ENCODE assay signal across 9 mouse cellular contexts in genomic region chr4:83656571-83656970, GRCm38 (mm10).
A peak's percentile ranks its signal among the peaks of the same experiment; 100 is the strongest.
DNase-seq lines count a peak whose midpoint lies in the region; ATAC-seq and TF ChIP-seq lines count a peak whose summit lies in the region.
"Had no signal": no experiment of that assay in that cellular context is flagged by ENCODE, and none has a peak within 500 bp of the region (broad histone marks: within the 10 kb centered on the region; RNA-seq: fewer than 3 reads in every experiment).

No protein-coding gene starts in this region.

- H3K27me3 ChIP-seq in cerebellum, adult 2 months (ENCODE audit: control insufficient read depth, insufficient read depth, low read length): no peaks in the 10 kb centered on the region; the same call in 1 of the 2 replicates
- no peaks in the 10 kb centered on the region for H3K27me3 ChIP-seq in hindbrain, embryonic 10.5 days (ENCODE audit: insufficient read depth, poor library complexity, severe bottlenecking)
- no peaks in the 10 kb centered on the region for H3K27me3 ChIP-seq in limb, embryonic 13.5 days
- H3K27me3 ChIP-seq: megakaryocyte, embryonic 14.5 days had no signal

- TF ChIP-seq CTCF in cerebellum, adult 2 months (IDR thresholded peaks at IDR 0.05; ENCODE audit: borderline replicate concordance, insufficient read depth, low read depth, low read length): no peak

- DNase-seq in cerebellum, adult 2 months: peak; percentile 12 to 30
- DNase-seq in cerebellum, adult 18-20 months: no peak
- peak; percentile 37 to 63 for DNase-seq in cerebellum, postnatal 14 days
- DNase-seq in hindbrain, embryonic 10.5 days (ENCODE audit: low spot score): peak; percentile 78
- DNase-seq in retina, embryonic 14.5 days (ENCODE audit: low spot score): peak; percentile 74
- no peak for DNase-seq in frontal cortex, postnatal 10 days (ENCODE audit: low spot score in 2 of 2)
- DNase-seq in frontal cortex, postnatal 14 days (ENCODE audit: low spot score in 2 of 2): no peak

- no peak overlapping the region for H3K27ac ChIP-seq in cerebellum, adult 2 months (ENCODE audit: insufficient read depth, low read length)
- peak overlapping the region; percentile 79 for H3K27ac ChIP-seq in hindbrain, embryonic 10.5 days
- no peak overlapping the region for H3K27ac ChIP-seq in limb, embryonic 13.5 days

- H3K4me1 ChIP-seq in cerebellum, adult 2 months (ENCODE audit: control insufficient read depth, insufficient read depth, low read length): no peaks in the 10 kb centered on the region; the same call in 1 of the 2 replicates
- peaks cover 23% of the 10 kb centered on the region for H3K4me1 ChIP-seq in hindbrain, embryonic 10.5 days (replicated peaks)
- peaks cover 18% of the 10 kb centered on the region for H3K4me1 ChIP-seq in limb, embryonic 13.5 days

- no peaks in the 10 kb centered on the region for H3K36me3 ChIP-seq in hindbrain, embryonic 10.5 days
- H3K36me3 ChIP-seq in limb, embryonic 13.5 days: no peaks in the 10 kb centered on the region

- H3K4me3 ChIP-seq in cerebellum, adult 2 months (replicated peaks; ENCODE audit: insufficient read depth, low read depth, low read length): no peak overlapping the region
- peak overlapping the region; percentile 38 for H3K4me3 ChIP-seq in hindbrain, embryonic 10.5 days
- no peak overlapping the region for H3K4me3 ChIP-seq in limb, embryonic 13.5 days
- H3K4me3 ChIP-seq: megakaryocyte, embryonic 14.5 days had no signal

- ATAC-seq in limb, embryonic 13.5 days (ENCODE audit: low FRiP score, low read depth): peak; percentile 64; the same call in 1 of the 2 replicates

- peak overlapping the region; percentile 41 for H3K4me2 ChIP-seq in limb, embryonic 13.5 days (replicated peaks)

- H3K9me3 ChIP-seq in hindbrain, embryonic 10.5 days: no peaks in the 10 kb centered on the region
- H3K9me3 ChIP-seq in limb, embryonic 13.5 days: no peaks in the 10 kb centered on the region
- H3K9me3 ChIP-seq: megakaryocyte, embryonic 14.5 days had no signal

- H3K9ac ChIP-seq in limb, embryonic 13.5 days: no peak overlapping the region

- 15% methylated on average over 10 of the region's 10 CpGs for WGBS in cerebellum, adult 2 months
- WGBS in hindbrain, embryonic 10.5 days: 4% methylated on average over 10 of the region's 10 CpGs
- 12% methylated on average over 10 of the region's 10 CpGs for WGBS in limb, embryonic 13.5 days

- TF ChIP-seq POLR2A in cerebellum, adult 2 months (IDR thresholded peaks at IDR 0.05; ENCODE audit: borderline replicate concordance, insufficient read depth, low read length): no peak

Comparison
In these comparisons a context has a peak if more than half of its experiments do, and no peak if none do; other contexts are left out.
1. DNase-seq: peak in cerebellum, adult 2 months (2 of 2), cerebellum, postnatal 14 days (2 of 2), hindbrain, embryonic 10.5 days (single experiment) and retina, embryonic 14.5 days (single experiment); none in cerebellum, adult 18-20 months (0 of 2), frontal cortex, postnatal 10 days (0 of 2) and frontal cortex, postnatal 14 days (0 of 2).